Mouse (Mus musculus) lung, postnatal 0 days (tissue): ENCODE data around the gene A230050P20Rik.

Experiments
- CTCF ChIP-seq: IDR thresholded peaks from 2 replicates; pipeline ENCODE4 v1.5.1; 2016; ENCODE audit warnings: antibody characterized with exemption, mild to moderate bottlenecking
- EP300 ChIP-seq: IDR thresholded peaks from 2 replicates; pipeline ENCODE4 v1.6.1; 2016; ENCODE audit warnings: antibody characterized with exemption, mild to moderate bottlenecking, control low read depth

DNA sequence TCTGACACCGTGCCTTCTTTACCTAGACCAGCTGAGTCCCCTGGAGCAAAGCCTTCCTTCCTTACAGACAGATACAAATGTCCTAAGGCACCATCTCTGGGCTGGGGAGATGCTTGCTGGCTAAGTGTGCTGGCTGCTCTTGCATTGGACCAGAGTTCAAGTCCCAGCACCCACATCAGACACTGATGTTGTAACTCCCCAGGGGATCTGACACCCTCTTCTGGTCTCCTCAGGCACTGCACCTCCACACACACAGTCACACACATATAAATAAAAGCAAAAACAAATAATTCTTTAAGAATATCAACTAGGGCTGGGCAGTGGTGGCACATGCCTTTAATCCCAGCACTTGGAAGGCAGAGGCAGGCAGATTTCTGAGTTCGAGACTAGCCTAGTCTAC, 18.3 kb upstream of the A230050P20Rik start:
- no peak for TF ChIP-seq CTCF
- TF ChIP-seq EP300, result no peak
